Mouse (Mus musculus) CH12.LX (cell line): ENCODE measurements around the gene Begain. TPM values are rescaled to one million over a fixed set of nuclear protein-coding genes. Genes with fewer than 3 reads are reported as not detected.

Source experiments
- DNase-seq: peaks from one replicate; pipeline ENCODE4 v3.0.0-alpha.2; 2013; ENCODE audit errors: extremely low read depth
- H3K27ac ChIP-seq: 2 replicates; pipeline ENCODE4 v1.5.1; 2012; ENCODE audit warnings: low read depth, mild to moderate bottlenecking, control low read depth, moderate library complexity; ENCODE audit not compliant: insufficient read depth
- H3K27me3 ChIP-seq: replicated peaks from 2 replicates; pipeline ENCODE3; 2012; ENCODE audit warnings: inconsistent platforms
- H3K36me3 ChIP-seq, 2 experiments: replicated peaks in 1 of 2; 2 replicates each; pipeline versions ENCODE3 to v1.6.1; 2012; ENCODE audit warnings: inconsistent platforms in 1 of 2, low read length in 1 of 2, mild to moderate bottlenecking in 1 of 2, mixed read lengths in 1 of 2, moderate library complexity in 1 of 2; ENCODE audit not compliant: control insufficient read depth in 1 of 2, insufficient read depth in 1 of 2
- H3K4me1 ChIP-seq, 2 experiments: 2 replicates each; pipeline ENCODE4 v1.6.1; 2012; ENCODE audit warnings: inconsistent platforms in 1 of 2, moderate library complexity in 1 of 2; ENCODE audit not compliant: insufficient read depth in 2 of 2, control insufficient read depth in 1 of 2
- H3K4me2 ChIP-seq: 2 replicates; pipeline ENCODE4 v1.6.1; 2012; ENCODE audit warnings: low read depth, mild to moderate bottlenecking, control low read depth; ENCODE audit not compliant: poor library complexity, insufficient read depth, severe bottlenecking
- H3K4me3 ChIP-seq, 3 experiments: fragments of 150-350 bp in 1 of 3; sonication (generic) in 1 of 3; replicated peaks in 1 of 3; 2 replicates each; pipeline versions ENCODE3 to v1.5.1; 2011 to 2012; ENCODE audit warnings: low read depth in 2 of 3, low read length in 2 of 3, mild to moderate bottlenecking in 2 of 3, moderate library complexity in 2 of 3, control low read depth in 1 of 3, improper control_type of control experiment in 1 of 3, inconsistent platforms in 1 of 3, mixed read lengths in 1 of 3; ENCODE audit not compliant: poor library complexity in 1 of 3
- H3K79me2 ChIP-seq: replicated peaks from 2 replicates; pipeline ENCODE4 v1.6.1; 2012; ENCODE audit warnings: mild to moderate bottlenecking, moderate library complexity; ENCODE audit not compliant: control insufficient read depth, poor library complexity, insufficient read depth, severe bottlenecking; ENCODE audit errors: extremely low read depth
- H3K9ac ChIP-seq: 2 replicates; pipeline ENCODE4 v1.6.1; 2012; ENCODE audit warnings: low read depth, mild to moderate bottlenecking, control low read depth, moderate library complexity; ENCODE audit not compliant: insufficient read depth
- H3K9me3 ChIP-seq: replicated peaks from 2 replicates; pipeline ENCODE3; 2012; ENCODE audit warnings: low read length, inconsistent platforms, mixed read lengths
- CHD1 ChIP-seq: IDR thresholded peaks from 2 replicates; pipeline ENCODE4 v1.6.1; 2012; ENCODE audit warnings: low read depth, low read length, improper control_type of control experiment, inconsistent platforms
- CHD2 ChIP-seq: IDR thresholded peaks from 2 replicates; pipeline ENCODE4 v1.6.1; 2011; ENCODE audit warnings: low read length, improper control_type of control experiment
- CTCF ChIP-seq, 2 experiments: IDR thresholded peaks in 1 of 2; conservative IDR thresholded peaks in 1 of 2; 2 replicates each; pipeline ENCODE4 v1.5.1; 2011 to 2012; ENCODE audit warnings: low read depth in 2 of 2, low read length in 2 of 2, improper control_type of control experiment in 1 of 2, inconsistent platforms in 1 of 2, mild to moderate bottlenecking in 1 of 2, moderate library complexity in 1 of 2
- ELF1 ChIP-seq: IDR thresholded peaks from 2 replicates; pipeline ENCODE4 v1.6.1; 2014; ENCODE audit warnings: low read depth, mild to moderate bottlenecking, inconsistent platforms, low read length, improper control_type of control experiment
- EP300 ChIP-seq: IDR thresholded peaks from 2 replicates; pipeline ENCODE4 v1.6.1; 2011; ENCODE audit warnings: low read length, improper control_type of control experiment
- ETS1 ChIP-seq: conservative IDR thresholded peaks from 2 replicates; pipeline ENCODE4 v1.6.1; 2012; ENCODE audit warnings: low read depth, mild to moderate bottlenecking, inconsistent platforms, low read length, improper control_type of control experiment, moderate library complexity
- IRF4 ChIP-seq: IDR thresholded peaks from 2 replicates; pipeline ENCODE4 v1.6.1; 2014; ENCODE audit warnings: low read depth, mild to moderate bottlenecking, inconsistent platforms, low read length, improper control_type of control experiment
- KAT2A ChIP-seq: IDR thresholded peaks from 2 replicates; pipeline ENCODE4 v1.6.1; 2012; ENCODE audit warnings: low read length, improper control_type of control experiment, inconsistent platforms; ENCODE audit not compliant: insufficient replicate concordance
- MYC ChIP-seq: IDR thresholded peaks from 2 replicates; pipeline ENCODE4 v1.6.1; 2011; ENCODE audit warnings: low read depth, mild to moderate bottlenecking, improper control_type of control experiment, low read length
- RAD21 ChIP-seq: IDR thresholded peaks from 2 replicates; pipeline ENCODE4 v1.6.1; 2011; ENCODE audit warnings: low read depth, mild to moderate bottlenecking, low read length, improper control_type of control experiment, moderate library complexity
- SIN3A ChIP-seq: IDR thresholded peaks from 2 replicates; pipeline ENCODE4 v1.6.1; 2012; ENCODE audit warnings: low read length, improper control_type of control experiment, inconsistent platforms
- SMC3 ChIP-seq: IDR thresholded peaks from 2 replicates; pipeline ENCODE4 v1.6.1; 2011; ENCODE audit warnings: low read depth, low read length, improper control_type of control experiment
- dilution Hi-C: fragments of 300-500 bp; cut with MboI; formaldehyde crosslinking; loops from 2 replicates; pipeline ENCODE4 v1.14.3; 2020; ENCODE audit warnings: low sequenced_read_pairs; ENCODE audit not compliant: extremely low pct_unique_long_range_greater_than_20kb, extremely low pct_ligation_motif_present
- in situ Hi-C: fragments of 300-500 bp; cut with MboI; formaldehyde crosslinking; loops from 3 replicates; pipeline ENCODE4 v1.14.3; 2019; ENCODE audit warnings: low sequenced_read_pairs, low pct_ligation_motif_present, low pct_unique_long_range_greater_than_20kb, mixed read lengths
- polyA plus RNA-seq: library from polyadenylated mRNA; unstranded; fragments of >175 nt; gene quantifications from 2 replicates; pipeline ENCODE4 v1.2.1, GENCODE M21; 2012; ENCODE audit warnings: low read depth; ENCODE audit not compliant: insufficient read length
- total RNA-seq, 2 experiments: library from RNA; depleted of rRNA; stranded (reverse); fragments of 300-350 nt in 1 of 2; fragments of >200 nt in 1 of 2; gene quantifications; 2 replicates each; pipeline ENCODE4 v1.2.3; 2012 to 2014

Begain gene
- total and polyA plus RNA-seq, 3 experiments, result 0.08 to 0.89 TPM; not detected in 1

- Histone ChIP-seq H3K79me2 (no peaks in the 10 kb centered on the region), H3K9ac (no peak overlapping the region), H3K27ac (no peak overlapping the region), H3K4me1 (peaks cover 0 to 69% of the 10 kb centered on the region in 2 experiments; a peak in 2 of 4 replicates), H3K9me3 (no peaks in the 10 kb centered on the region), H3K4me3 (no peak overlapping the region), H3K4me2 (no peak overlapping the region), H3K27me3 (no peaks in the 10 kb centered on the region), H3K36me3 (no peaks in the 10 kb centered on the region)
- TF ChIP-seq SIN3A (no peak), EP300 (0 out of 2 replicates have a peak, but pooled peaks have one; percentile 23), CHD1 (no peak), ETS1 (peak; percentile 29)
- no peak for DNase-seq
- in situ Hi-C loops (loop anchor here (25.0 kb wide), 1 partner anchor 312 kb away; no protein-coding TSS in a partner anchor), dilution Hi-C loops (no loop called here)
Measured at GRCm38 (mm10) chr12:109074777-109075285, 6.8 kb upstream of the Begain start.

- in situ Hi-C loops, result loop anchor here (25.0 kb wide), 1 partner anchor 313 kb away; no protein-coding TSS in a partner anchor
- H3K4me3 ChIP-seq, result no peak overlapping the region
- H3K27me3 ChIP-seq, result no peaks in the 10 kb centered on the region
- H3K9ac ChIP-seq, result no peak overlapping the region
- H3K27ac ChIP-seq, result no peak overlapping the region
- no peak for DNase-seq
- no peaks in the 10 kb centered on the region for H3K9me3 ChIP-seq
- H3K79me2 ChIP-seq, result no peaks in the 10 kb centered on the region
- dilution Hi-C loops, result no loop called here
- H3K4me2 ChIP-seq, result no peak overlapping the region; the same call in 1 of the 2 replicates
- H3K4me1 ChIP-seq, result peaks cover under 1 to 76% of the 10 kb centered on the region in 2 experiments; a peak in 2 of 4 replicates
- TF ChIP-seq MYC (no peak), CTCF (conservative IDR thresholded peaks at IDR 0.05 in 1 of 2, IDR thresholded peaks at IDR 0.05 in 1 of 2; ENCODE audit: low read depth in 2 of 2, low read length in 2 of 2) (no peak), KAT2A (no peak), ELF1 (no peak), RAD21 (no peak), EP300 (no peak), IRF4 (no peak), SMC3 (no peak)
- H3K36me3 ChIP-seq, result no peaks in the 10 kb centered on the region
Measured at GRCm38 (mm10) chr12:109074106-109074505, 6.1 kb upstream of the Begain start.

- H3K79me2 ChIP-seq, result no peaks in the 10 kb centered on the region
- no peaks in the 10 kb centered on the region for H3K36me3 ChIP-seq
- TF ChIP-seq CHD2 (no peak), CTCF (conservative IDR thresholded peaks at IDR 0.05 in 1 of 2, IDR thresholded peaks at IDR 0.05 in 1 of 2; ENCODE audit: low read depth in 2 of 2, low read length in 2 of 2) (peak in 1 of 2 experiments; percentile 32; a peak in 2 of 4 replicates), ETS1 (no peak), RAD21 (peak; percentile 47), SMC3 (peak; percentile 11; the same call in 1 of the 2 replicates)
- peaks cover 3 to 80% of the 10 kb centered on the region in 2 experiments; a peak in 2 of 4 replicates for H3K4me1 ChIP-seq
- no peaks in the 10 kb centered on the region for H3K9me3 ChIP-seq
- no peak overlapping the region for H3K9ac ChIP-seq
- H3K4me2 ChIP-seq, result no peak overlapping the region
- in situ Hi-C loops (loop anchor here (25.0 kb wide), 1 partner anchor 316 kb away; no protein-coding TSS in a partner anchor), dilution Hi-C loops (no loop called here)
- no peak overlapping the region for H3K27ac ChIP-seq
- H3K27me3 ChIP-seq, result no peaks in the 10 kb centered on the region
- H3K4me3 ChIP-seq, result no peak overlapping the region
- no peak for DNase-seq
Measured at GRCm38 (mm10) chr12:109071248-109071647, 3.2 kb upstream of the Begain start.
